Mouse (Mus musculus) hindbrain, embryonic 14.5 days (tissue): ENCODE measurements around the gene Krt20. TPM values are rescaled to one million over a fixed set of nuclear protein-coding genes. Genes with fewer than 3 reads are reported as not detected.

Experiments used
- ATAC-seq: fragments of 200-750 bp; cut with Nextera tagmentation; 2 replicates; pipeline ENCODE4 v1.8.0; 2017; ENCODE audit warnings: moderate number of reproducible peaks, mild to moderate bottlenecking, moderate TSS enrichment, moderate library complexity; ENCODE audit not compliant: low FRiP score
- DNase-seq: peaks from one replicate; pipeline ENCODE4 v3.0.0-alpha.2; 2015; ENCODE audit warnings: low spot score
- H3K27ac ChIP-seq: fragments of 300-500 bp; sonication (generic); 2 replicates; pipeline ENCODE4 v1.5.1; 2014; ENCODE audit warnings: mild to moderate bottlenecking, moderate library complexity
- H3K27me3 ChIP-seq: fragments of 300-500 bp; sonication (generic); 2 replicates; pipeline ENCODE4 v1.6.1; 2014; ENCODE audit warnings: mild to moderate bottlenecking, low read length, mixed read lengths; ENCODE audit not compliant: control insufficient read depth, insufficient read depth
- H3K36me3 ChIP-seq: fragments of 300-500 bp; sonication (generic); replicated peaks from 2 replicates; pipeline ENCODE4 v1.6.1; 2014; ENCODE audit not compliant: control insufficient read depth, insufficient read depth
- H3K4me1 ChIP-seq: fragments of 300-500 bp; sonication (generic); replicated peaks from 2 replicates; pipeline ENCODE4 v1.6.1; 2014; ENCODE audit warnings: antibody characterized with exemption, low read length, mixed read lengths; ENCODE audit not compliant: control insufficient read depth, insufficient read depth
- H3K4me2 ChIP-seq: fragments of 300-500 bp; sonication (generic); replicated peaks from 2 replicates; pipeline ENCODE4 v1.6.1; 2014; ENCODE audit warnings: mild to moderate bottlenecking, moderate library complexity
- H3K4me3 ChIP-seq: fragments of 300-500 bp; sonication (generic); replicated peaks from 2 replicates; pipeline ENCODE4 v1.5.1; 2014; ENCODE audit warnings: mild to moderate bottlenecking, low read length
- H3K9ac ChIP-seq: fragments of 300-500 bp; sonication (generic); 2 replicates; pipeline ENCODE4 v1.6.1; 2014
- H3K9me3 ChIP-seq: fragments of 300-500 bp; sonication (generic); 2 replicates; pipeline ENCODE4 v1.6.1; 2016; ENCODE audit warnings: low read length; ENCODE audit not compliant: control insufficient read depth
- WGBS: fragments of 180-500 bp; shearing (Covaris S2); extraction: QIAGEN DNeasy Blood & Tissue Kit; methylation state at CpG from one replicate; pipeline ENCODE4 v1.1.7; 2014; 5-methylcytosine and 5-hydroxymethylcytosine counted together
- polyA plus RNA-seq: library from polyadenylated mRNA; unstranded; fragments of >200 nt; fragmentation: Nextera tagmentation; extraction: Ambion mirVana; gene quantifications from 2 replicates; pipeline ENCODE4 v1.2.1, GENCODE M21; 2014

Gene Krt20
- polyA plus RNA-seq, 1 experiment from 2014 or later, result not detected

DNA sequence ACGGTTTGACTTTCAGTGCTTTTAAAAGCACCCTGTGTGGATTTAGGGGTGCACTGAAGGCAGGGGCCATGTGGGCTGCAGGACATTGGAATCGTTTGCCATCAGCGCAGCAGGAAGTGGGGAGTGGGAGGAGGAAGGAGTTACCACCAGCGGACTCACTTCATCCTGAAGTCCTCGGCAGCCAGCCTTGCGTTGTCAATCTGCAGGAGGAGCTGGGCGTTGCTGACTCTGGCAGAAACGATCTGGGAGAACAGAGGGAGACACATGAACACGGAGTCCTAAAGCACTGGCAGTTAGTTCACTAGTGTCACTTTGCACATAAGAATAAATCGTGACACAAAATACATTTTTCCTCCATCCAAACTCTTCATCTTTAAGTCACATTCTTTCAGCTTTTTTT is 17.4 kb downstream of the Krt20 start:
- no peaks in the 10 kb centered on the region for H3K27me3 ChIP-seq

GRCm38 (mm10) chr11:99417819-99418218 is 20.1 kb downstream of the Krt20 start:
- no peaks in the 10 kb centered on the region for H3K4me1 ChIP-seq
- H3K27ac ChIP-seq, result no peak overlapping the region
- ATAC-seq (no peak), DNase-seq (no peak)
- no peaks in the 10 kb centered on the region for H3K36me3 ChIP-seq
- H3K4me3 ChIP-seq, result no peak overlapping the region
- no peaks in the 10 kb centered on the region for H3K9me3 ChIP-seq
- no peaks in the 10 kb centered on the region for H3K27me3 ChIP-seq
- 69% methylated on average over 16 of the region's 16 CpGs for WGBS
- no peak overlapping the region for H3K9ac ChIP-seq
- H3K4me2 ChIP-seq, result no peak overlapping the region

More for the DNA sequence above, 17.4 kb downstream of the Krt20 start:
- no peak for DNase-seq
- Histone ChIP-seq H3K4me2 (no peak overlapping the region), H3K4me3 (no peak overlapping the region), H3K36me3 (no peaks in the 10 kb centered on the region), H3K9me3 (no peaks in the 10 kb centered on the region), H3K4me1 (no peaks in the 10 kb centered on the region), H3K27ac (no peak overlapping the region), H3K9ac (no peak overlapping the region)
- WGBS, result 63% methylated on average over 10 of the region's 10 CpGs
- no peak for ATAC-seq

DNA sequence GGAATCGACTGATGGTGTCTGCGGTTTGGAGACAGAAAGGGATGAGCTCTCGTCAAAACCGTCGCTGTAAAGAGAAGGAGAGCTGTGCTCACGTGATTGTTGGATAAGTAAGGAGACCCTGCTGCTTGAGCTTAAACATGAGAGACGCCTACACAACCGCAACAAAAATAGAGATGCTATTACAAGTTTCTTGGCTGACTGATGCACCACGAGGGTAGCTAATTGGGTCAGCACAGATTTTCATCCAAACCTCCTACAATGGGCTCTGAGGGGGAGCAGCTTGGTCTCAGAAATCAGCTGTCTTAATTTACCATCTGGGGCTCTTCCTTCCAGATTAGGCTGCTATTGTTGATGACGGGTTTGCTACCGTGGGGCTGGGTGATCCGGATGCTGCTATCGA is 21.0 kb downstream of the Krt20 start:
- Histone ChIP-seq H3K9ac (no peak overlapping the region), H3K27me3 (no peaks in the 10 kb centered on the region), H3K27ac (no peak overlapping the region), H3K4me1 (no peaks in the 10 kb centered on the region), H3K4me3 (no peak overlapping the region), H3K36me3 (no peaks in the 10 kb centered on the region), H3K4me2 (no peak overlapping the region), H3K9me3 (no peaks in the 10 kb centered on the region)
- 81% methylated on average over 13 of the region's 13 CpGs for WGBS
- DNase-seq (no peak), ATAC-seq (no peak)

DNA sequence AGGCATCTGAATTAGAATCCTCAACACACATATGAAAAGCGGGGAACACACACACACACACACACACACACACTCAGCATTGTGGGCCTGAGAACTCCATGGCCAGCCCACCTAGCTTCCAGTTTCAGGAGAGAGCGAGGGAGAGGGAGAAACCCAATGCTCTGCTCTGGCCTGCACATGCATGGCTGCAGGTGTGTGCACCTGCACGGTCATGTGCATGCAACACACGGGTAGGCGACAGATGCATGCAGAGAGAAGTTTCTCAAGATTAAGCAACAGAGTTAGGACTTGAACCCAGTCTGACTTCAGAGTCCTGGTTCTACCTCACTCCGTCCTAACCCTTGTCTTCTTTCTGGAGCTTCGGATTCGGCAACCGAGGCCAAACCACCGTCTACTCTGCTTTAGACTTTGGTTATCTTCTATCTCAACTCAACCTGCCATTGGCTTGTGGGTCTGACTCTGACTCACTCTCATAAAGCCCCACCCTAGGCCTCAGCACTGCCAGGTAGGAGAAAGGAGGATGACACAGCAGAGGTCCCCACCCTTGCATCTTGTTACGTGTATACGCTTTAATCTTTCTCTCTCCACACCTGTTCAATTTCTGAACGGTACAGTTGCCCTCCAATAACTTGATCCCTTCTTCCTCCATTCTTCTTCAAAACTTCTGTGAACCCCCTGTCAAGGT is 23.3 kb downstream of the Krt20 start:
- H3K27me3 ChIP-seq, result no peaks in the 10 kb centered on the region
- WGBS, result 93% methylated on average over 13 of the region's 13 CpGs
- no peak overlapping the region for H3K4me2 ChIP-seq
- no peak for ATAC-seq
- no peaks in the 10 kb centered on the region for H3K4me1 ChIP-seq
- H3K36me3 ChIP-seq, result no peaks in the 10 kb centered on the region
- no peak overlapping the region for H3K9ac ChIP-seq
- H3K9me3 ChIP-seq, result no peaks in the 10 kb centered on the region
- no peak overlapping the region for H3K4me3 ChIP-seq
- no peak for DNase-seq
- H3K27ac ChIP-seq, result no peak overlapping the region

GRCm38 (mm10) chr11:99413247-99413646 is 24.7 kb downstream of the Krt20 start:
- H3K27me3 ChIP-seq, result no peaks in the 10 kb centered on the region
- WGBS, result 23% methylated on average over 6 of the region's 6 CpGs
- H3K4me2 ChIP-seq, result no peak overlapping the region
- no peaks in the 10 kb centered on the region for H3K36me3 ChIP-seq
- no peaks in the 10 kb centered on the region for H3K9me3 ChIP-seq
- H3K9ac ChIP-seq, result no peak overlapping the region
- no peak overlapping the region for H3K4me3 ChIP-seq
- no peaks in the 10 kb centered on the region for H3K4me1 ChIP-seq
- DNase-seq (peak; percentile 69), ATAC-seq (no peak)
- H3K27ac ChIP-seq, result no peak overlapping the region

DNA sequence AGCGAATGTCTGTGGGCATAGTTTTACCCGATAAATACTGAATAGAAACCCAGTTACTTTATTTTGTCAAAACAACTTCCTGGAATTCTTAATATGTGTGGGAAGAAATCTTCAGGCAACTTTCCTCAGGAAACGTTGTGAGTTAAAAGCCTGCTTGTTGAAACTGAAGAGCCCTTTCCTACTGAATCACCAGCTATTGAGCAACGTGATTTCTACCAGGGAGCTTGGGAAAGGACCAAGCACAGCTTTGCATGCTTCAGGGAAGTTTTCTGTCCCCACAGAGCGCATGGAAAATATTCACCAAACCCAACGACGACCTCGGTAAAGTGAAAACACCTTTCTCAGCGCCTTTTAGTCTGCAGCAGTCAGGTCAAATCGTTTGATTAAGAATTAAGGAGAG is 31.8 kb downstream of the Krt20 start:
- Histone ChIP-seq H3K9ac (no peak overlapping the region), H3K27ac (no peak overlapping the region), H3K9me3 (no peaks in the 10 kb centered on the region), H3K4me3 (no peak overlapping the region), H3K36me3 (no peaks in the 10 kb centered on the region), H3K27me3 (no peaks in the 10 kb centered on the region), H3K4me2 (no peak overlapping the region), H3K4me1 (no peaks in the 10 kb centered on the region)
- WGBS, result 74% methylated on average over 10 of the region's 10 CpGs
- DNase-seq (no peak), ATAC-seq (no peak)

- WGBS, result 90% methylated on average over 13 of the region's 13 CpGs
- Histone ChIP-seq H3K4me1 (no peaks in the 10 kb centered on the region), H3K27ac (no peak overlapping the region), H3K36me3 (no peaks in the 10 kb centered on the region), H3K4me3 (no peak overlapping the region), H3K4me2 (no peak overlapping the region), H3K27me3 (no peaks in the 10 kb centered on the region), H3K9ac (no peak overlapping the region), H3K9me3 (no peaks in the 10 kb centered on the region)
- DNase-seq, result no peak
- ATAC-seq, result no peak
Observed at GRCm38 (mm10) chr11:99399956-99400549, 37.9 kb downstream of the Krt20 start.

- H3K4me1 ChIP-seq, result no peaks in the 10 kb centered on the region
- H3K9ac ChIP-seq, result no peak overlapping the region
- ATAC-seq (no peak), DNase-seq (no peak)
- H3K9me3 ChIP-seq, result no peaks in the 10 kb centered on the region
- no peak overlapping the region for H3K4me2 ChIP-seq
- H3K36me3 ChIP-seq, result no peaks in the 10 kb centered on the region
- H3K27ac ChIP-seq, result no peak overlapping the region
- no peak overlapping the region for H3K4me3 ChIP-seq
- 70% methylated on average over 8 of the region's 8 CpGs for WGBS
- H3K27me3 ChIP-seq, result no peaks in the 10 kb centered on the region
Observed at GRCm38 (mm10) chr11:99398832-99399231, 39.1 kb downstream of the Krt20 start.

DNA sequence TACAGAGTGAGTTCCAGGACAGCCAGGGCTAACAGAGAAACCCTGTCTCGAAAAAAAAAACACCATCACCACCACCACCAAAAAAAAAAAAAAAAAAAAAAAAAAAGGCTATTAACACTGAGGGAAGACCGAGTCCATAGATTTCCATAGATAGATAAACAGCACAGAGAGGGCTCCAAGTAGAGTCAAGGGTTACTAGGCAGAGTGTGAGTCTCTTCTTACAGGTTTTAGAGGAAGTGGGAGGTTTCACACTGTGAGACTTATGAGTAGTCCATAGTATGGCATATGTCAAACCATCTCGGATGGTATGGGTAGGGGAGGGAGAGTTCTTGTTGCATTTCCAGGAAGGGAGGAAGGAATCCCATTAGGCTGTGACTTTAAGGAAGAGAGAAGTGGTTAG is 39.9 kb downstream of the Krt20 start:
- no peak for ATAC-seq
- H3K27ac ChIP-seq, result no peak overlapping the region
- DNase-seq, result no peak
- no peak overlapping the region for H3K9ac ChIP-seq
- H3K4me3 ChIP-seq, result no peak overlapping the region
- no peaks in the 10 kb centered on the region for H3K27me3 ChIP-seq
- 71% methylated on average over 3 of the region's 3 CpGs for WGBS
- no peaks in the 10 kb centered on the region for H3K4me1 ChIP-seq
- no peaks in the 10 kb centered on the region for H3K9me3 ChIP-seq
- no peaks in the 10 kb centered on the region for H3K36me3 ChIP-seq
- H3K4me2 ChIP-seq, result no peak overlapping the region
